Mouse (Mus musculus): ENCODE data around the gene Gpat3. TPM values are rescaled to one million over a fixed set of nuclear protein-coding genes. Genes with fewer than 3 reads are reported as not detected.

Gpat3 gene
- polyA plus RNA-seq, 1 experiment = not detected

DNA sequence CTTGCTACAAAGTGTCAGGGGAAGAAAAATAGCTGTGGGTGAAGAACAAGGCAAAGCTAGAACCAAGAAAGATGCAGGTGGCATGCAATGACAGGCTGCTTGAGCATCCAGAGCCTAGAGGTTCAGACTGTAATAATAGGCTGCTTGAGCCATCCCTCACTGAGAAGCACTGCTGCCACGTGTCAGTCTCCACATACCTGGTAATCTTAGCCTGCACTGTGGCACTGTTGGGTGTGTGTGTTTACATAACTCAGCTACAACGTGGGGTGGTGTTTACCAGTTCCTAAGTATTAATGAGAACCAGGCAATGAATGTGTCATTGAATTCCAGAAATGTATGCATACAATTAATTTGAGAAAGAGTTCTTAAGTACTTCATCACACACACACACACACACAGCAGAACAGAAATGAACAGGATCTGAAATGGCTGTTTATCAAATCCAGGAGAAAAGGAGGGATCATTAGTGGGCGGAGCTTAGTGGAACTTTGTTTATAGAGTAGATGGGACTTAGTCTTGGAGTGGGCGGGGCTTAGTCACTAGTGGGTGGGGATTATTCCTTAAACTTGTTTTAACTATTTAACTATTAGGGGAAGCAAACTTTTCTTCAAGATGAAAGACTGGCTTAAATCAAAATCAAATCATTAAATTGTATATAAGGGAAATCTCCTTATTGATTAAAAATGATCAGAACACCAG, 23.8 kb downstream of the Gpat3 start:
- H3K4me3 ChIP-seq (replicated peaks) = no peak overlapping the region

DNA sequence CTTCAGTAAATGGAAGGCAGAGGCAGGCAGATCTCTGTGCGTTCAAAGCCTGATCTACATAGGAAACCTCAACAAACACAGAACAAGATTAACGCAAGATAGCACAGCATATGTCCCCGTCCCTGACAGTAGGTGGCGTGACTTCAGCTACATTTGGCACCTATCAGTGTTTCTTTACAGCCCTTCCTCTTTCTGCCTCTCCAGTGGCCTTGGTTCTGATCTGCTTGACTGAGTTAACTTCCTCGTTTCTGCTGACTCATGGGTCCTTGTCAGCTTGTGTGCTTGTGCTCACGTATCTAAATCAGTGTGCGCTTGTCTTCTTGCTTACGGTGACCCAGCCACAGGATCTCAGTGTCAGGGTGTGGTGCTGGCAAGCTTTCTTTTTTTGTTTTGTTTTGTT, 26.5 kb downstream of the Gpat3 start:
- peaks cover 4% of the 10 kb centered on the region for H3K9me3 ChIP-seq (ENCODE audit: control insufficient read depth, low read length)
- H3K27me3 ChIP-seq (ENCODE audit: control insufficient read depth) = no peaks in the 10 kb centered on the region
- TF ChIP-seq TAL1 (IDR thresholded peaks at IDR 0.05; ENCODE audit: low read length) (no peak), GATA1 (IDR thresholded peaks at IDR 0.05; ENCODE audit: low read length) (no peak)
- H3K4me1 ChIP-seq (ENCODE audit: control insufficient read depth) = no peaks in the 10 kb centered on the region
- H3K36me3 ChIP-seq (ENCODE audit: control insufficient read depth) = no peaks in the 10 kb centered on the region
- no peak overlapping the region for H3K4me3 ChIP-seq (replicated peaks)

More for the DNA sequence above, 23.8 kb downstream of the Gpat3 start:
- TF ChIP-seq TAL1 (IDR thresholded peaks at IDR 0.05; ENCODE audit: low read length) (no peak), GATA1 (IDR thresholded peaks at IDR 0.05; ENCODE audit: low read length) (no peak)
- Histone ChIP-seq H3K4me1 (ENCODE audit: control insufficient read depth) (no peaks in the 10 kb centered on the region), H3K9me3 (ENCODE audit: control insufficient read depth, low read length) (peaks cover 4% of the 10 kb centered on the region), H3K27me3 (ENCODE audit: control insufficient read depth) (no peaks in the 10 kb centered on the region), H3K36me3 (ENCODE audit: control insufficient read depth) (no peaks in the 10 kb centered on the region)

DNA sequence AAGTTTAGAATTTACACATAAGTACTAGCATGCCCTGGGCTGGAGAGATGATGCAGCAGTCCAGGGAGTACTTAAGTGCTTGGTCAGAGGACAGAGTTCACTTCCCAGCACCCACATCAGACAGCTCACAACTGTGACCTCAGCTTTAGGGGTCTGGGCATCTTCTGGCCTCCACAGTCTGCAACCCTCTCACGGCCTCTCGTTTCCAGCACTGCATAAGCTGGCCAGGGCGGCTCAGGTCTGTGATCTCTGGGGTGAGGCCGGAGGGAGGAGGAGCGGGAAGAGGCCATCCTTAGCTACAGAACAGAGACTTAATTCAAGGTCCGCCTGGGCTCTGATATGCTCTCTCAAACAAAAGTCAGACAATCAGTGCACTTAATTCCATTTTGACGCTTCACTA, 29.2 kb downstream of the Gpat3 start:
- Histone ChIP-seq H3K9me3 (ENCODE audit: control insufficient read depth, low read length) (peaks cover 4% of the 10 kb centered on the region), H3K36me3 (ENCODE audit: control insufficient read depth) (no peaks in the 10 kb centered on the region), H3K4me1 (ENCODE audit: control insufficient read depth) (no peaks in the 10 kb centered on the region), H3K4me3 (replicated peaks) (no peak overlapping the region), H3K27me3 (ENCODE audit: control insufficient read depth) (no peaks in the 10 kb centered on the region)
- TF ChIP-seq GATA1 (IDR thresholded peaks at IDR 0.05; ENCODE audit: low read length) (no peak), TAL1 (IDR thresholded peaks at IDR 0.05; ENCODE audit: low read length) (no peak)

DNA sequence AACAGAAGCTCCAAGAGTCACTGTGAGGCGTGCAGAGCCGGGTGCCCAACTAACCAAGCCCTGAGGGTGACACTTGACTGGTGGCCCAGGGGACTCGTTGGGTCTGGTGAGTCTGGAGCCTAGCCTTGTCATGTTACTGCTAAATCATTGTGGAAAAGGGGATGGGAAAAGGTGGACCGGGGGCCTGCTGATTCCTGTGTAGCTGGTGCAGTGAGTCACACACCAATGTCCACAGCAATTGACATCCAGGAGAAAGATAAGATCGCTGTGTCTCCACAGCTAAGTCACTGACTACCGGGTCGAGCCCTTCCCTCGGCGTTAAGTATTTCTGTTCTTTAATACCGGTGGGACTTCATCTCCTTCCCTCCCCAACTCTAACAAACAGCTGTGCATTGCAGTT, 29.7 kb downstream of the Gpat3 start:
- H3K36me3 ChIP-seq (ENCODE audit: control insufficient read depth) = no peaks in the 10 kb centered on the region
- H3K9me3 ChIP-seq (ENCODE audit: control insufficient read depth, low read length) = peaks cover 2% of the 10 kb centered on the region
- H3K4me1 ChIP-seq (ENCODE audit: control insufficient read depth) = no peaks in the 10 kb centered on the region
- no peak for TF ChIP-seq TAL1 (IDR thresholded peaks at IDR 0.05; ENCODE audit: low read length)
- TF ChIP-seq GATA1 (IDR thresholded peaks at IDR 0.05; ENCODE audit: low read length) = no peak
- no peak overlapping the region for H3K4me3 ChIP-seq (replicated peaks)
- no peaks in the 10 kb centered on the region for H3K27me3 ChIP-seq (ENCODE audit: control insufficient read depth)

DNA sequence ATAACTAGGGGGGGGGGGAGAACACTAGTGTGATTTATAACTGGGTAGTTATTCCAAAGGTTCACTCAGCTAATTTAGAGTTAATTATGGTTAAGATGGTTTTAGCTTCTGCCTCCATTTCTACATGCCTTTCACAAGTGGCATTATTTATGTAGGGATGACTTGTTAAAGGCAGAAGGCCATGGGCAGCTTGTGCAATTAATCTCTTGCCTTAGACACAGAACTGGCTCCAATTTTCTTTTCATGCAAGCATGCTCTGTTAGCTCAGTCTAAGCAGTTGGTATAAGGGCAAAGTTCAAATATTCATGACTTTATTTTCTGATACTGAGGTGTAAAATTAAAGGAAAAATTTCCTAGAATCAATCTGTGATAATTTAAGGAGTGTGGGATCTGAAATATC, 31.5 kb downstream of the Gpat3 start:
- H3K27me3 ChIP-seq (ENCODE audit: control insufficient read depth) = no peaks in the 10 kb centered on the region
- no peaks in the 10 kb centered on the region for H3K36me3 ChIP-seq (ENCODE audit: control insufficient read depth)
- H3K4me1 ChIP-seq (ENCODE audit: control insufficient read depth) = no peaks in the 10 kb centered on the region
- H3K4me3 ChIP-seq (replicated peaks) = no peak overlapping the region
- H3K9me3 ChIP-seq (ENCODE audit: control insufficient read depth, low read length) = no peaks in the 10 kb centered on the region
- TF ChIP-seq TAL1 (IDR thresholded peaks at IDR 0.05; ENCODE audit: low read length) (no peak), GATA1 (IDR thresholded peaks at IDR 0.05; ENCODE audit: low read length) (no peak)

DNA sequence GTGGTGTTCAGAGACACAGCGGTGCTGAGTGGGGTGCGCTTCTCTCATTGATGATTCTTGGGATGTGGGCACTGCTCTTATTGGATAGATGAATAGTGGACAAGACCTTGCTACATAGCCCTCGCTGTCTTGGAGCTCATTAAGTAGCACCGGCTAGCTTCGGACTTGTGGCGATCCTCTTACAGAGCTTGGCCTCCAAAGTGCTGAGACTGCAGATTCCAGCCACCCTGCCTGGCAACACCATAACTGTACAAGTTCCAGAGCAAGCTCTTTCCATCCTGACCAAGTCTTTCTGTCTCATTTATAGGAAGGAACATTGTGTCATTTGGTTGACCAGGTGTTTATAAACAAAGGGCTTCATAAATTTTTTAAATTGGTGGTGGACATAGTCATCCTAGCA, 39.7 kb downstream of the Gpat3 start:
- TF ChIP-seq TAL1 (IDR thresholded peaks at IDR 0.05; ENCODE audit: low read length) (no peak), GATA1 (IDR thresholded peaks at IDR 0.05; ENCODE audit: low read length) (no peak)
- Histone ChIP-seq H3K27me3 (ENCODE audit: control insufficient read depth) (no peaks in the 10 kb centered on the region), H3K9me3 (ENCODE audit: control insufficient read depth, low read length) (no peaks in the 10 kb centered on the region)

DNA sequence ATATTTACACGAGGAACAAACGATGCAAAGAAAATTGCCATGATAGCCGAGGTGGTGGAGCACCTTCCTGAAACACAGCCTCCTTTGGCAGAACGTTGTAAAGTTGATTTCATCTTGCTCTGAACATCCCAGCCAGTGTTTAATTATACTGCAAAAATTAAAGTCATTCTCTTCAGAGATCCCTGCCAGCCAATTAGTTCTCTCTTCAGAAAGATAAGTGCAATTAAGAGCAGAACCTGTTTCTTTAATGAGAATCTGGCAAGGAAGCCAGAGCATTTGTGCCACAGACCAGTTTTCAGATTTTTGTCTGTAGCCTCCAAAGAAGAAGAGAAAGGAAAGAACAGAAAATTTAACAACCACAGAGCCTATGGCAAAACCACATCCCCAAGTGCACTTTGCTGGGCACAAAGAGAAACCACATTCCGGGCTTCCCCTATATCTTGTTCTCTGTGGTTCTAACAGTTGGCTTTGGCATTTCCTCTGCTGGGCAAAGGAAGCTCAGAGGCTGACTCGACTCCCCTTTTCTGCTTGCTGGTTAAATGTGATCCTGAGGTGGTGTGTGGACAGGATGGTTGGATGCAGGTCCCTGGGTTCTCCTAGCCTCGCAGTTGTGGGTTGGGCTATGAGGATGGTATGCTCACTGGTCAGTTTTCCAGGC, 40.9 kb downstream of the Gpat3 start:
- no peaks in the 10 kb centered on the region for H3K9me3 ChIP-seq (ENCODE audit: control insufficient read depth, low read length)
- no peak for TF ChIP-seq TAL1 (IDR thresholded peaks at IDR 0.05; ENCODE audit: low read length)
- no peak for TF ChIP-seq GATA1 (IDR thresholded peaks at IDR 0.05; ENCODE audit: low read length)
- no peak overlapping the region for H3K4me3 ChIP-seq (replicated peaks)
- H3K27me3 ChIP-seq (ENCODE audit: control insufficient read depth) = no peaks in the 10 kb centered on the region
- H3K36me3 ChIP-seq (ENCODE audit: control insufficient read depth) = no peaks in the 10 kb centered on the region
- no peaks in the 10 kb centered on the region for H3K4me1 ChIP-seq (ENCODE audit: control insufficient read depth)

More for the DNA sequence above, 39.7 kb downstream of the Gpat3 start:
- Histone ChIP-seq H3K4me3 (replicated peaks) (no peak overlapping the region), H3K36me3 (ENCODE audit: control insufficient read depth) (no peaks in the 10 kb centered on the region), H3K4me1 (ENCODE audit: control insufficient read depth) (no peaks in the 10 kb centered on the region)

DNA sequence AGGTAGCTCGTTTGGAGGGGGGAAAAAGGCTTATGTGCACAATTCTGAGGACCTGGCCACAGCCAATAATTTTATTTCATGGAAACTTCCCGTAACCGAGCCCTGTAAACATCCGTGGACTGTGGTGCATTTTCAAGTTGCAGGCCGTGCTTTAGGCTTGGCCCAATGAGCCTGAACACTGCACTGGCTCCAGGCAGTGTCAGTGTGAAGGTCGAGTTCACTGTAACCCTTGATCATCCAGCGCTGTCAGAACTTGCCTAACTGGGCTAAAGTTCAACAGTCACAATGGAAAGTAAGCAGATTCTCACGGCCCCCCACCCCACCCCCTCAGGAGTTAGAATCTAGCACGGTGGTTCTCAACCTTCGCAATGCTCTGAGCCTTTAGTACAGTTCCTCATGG, 50.7 kb downstream of the Gpat3 start:
- TF ChIP-seq TAL1 (IDR thresholded peaks at IDR 0.05; ENCODE audit: low read length) = no peak
- TF ChIP-seq GATA1 (IDR thresholded peaks at IDR 0.05; ENCODE audit: low read length) = no peak
- H3K36me3 ChIP-seq (ENCODE audit: control insufficient read depth) = no peaks in the 10 kb centered on the region

DNA sequence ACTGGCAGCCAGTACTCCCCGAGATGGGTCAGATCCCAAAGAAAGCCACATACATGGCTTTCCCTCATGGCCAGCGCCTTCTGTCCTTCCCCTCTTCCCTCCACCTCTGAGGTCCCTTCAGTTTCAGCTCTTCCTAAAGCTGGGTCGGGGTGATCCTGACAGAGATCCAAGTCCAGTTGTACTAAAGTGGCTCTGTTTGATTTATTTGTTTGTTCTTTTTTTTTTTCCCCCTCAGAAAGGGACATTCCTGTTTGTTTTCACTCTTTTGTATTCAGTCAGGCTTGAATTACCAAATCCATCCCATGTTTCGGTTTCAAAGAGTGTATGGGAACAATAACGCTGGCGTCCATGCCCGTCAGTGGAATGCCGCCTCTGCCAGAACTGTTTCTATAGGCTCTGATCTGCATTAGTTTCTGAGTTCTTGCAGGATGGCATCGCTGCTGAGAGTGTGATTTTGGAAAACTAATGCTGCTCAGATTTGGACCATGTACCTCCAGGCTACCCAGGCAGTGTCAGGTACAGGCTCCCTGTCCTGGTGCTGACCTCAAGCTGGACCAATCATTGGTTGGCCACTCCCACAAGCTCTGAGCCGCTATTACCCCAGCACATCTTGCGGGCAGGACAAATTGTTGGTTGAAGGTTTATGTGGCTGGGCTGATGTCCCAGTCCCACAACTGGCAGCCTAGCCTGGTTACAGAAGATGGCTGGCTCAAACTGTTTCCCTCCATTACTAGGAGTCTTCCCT, 54.4 kb downstream of the Gpat3 start:
- Histone ChIP-seq H3K4me3 (replicated peaks) (no peak overlapping the region), H3K27me3 (ENCODE audit: control insufficient read depth) (no peaks in the 10 kb centered on the region), H3K36me3 (ENCODE audit: control insufficient read depth) (no peaks in the 10 kb centered on the region), H3K9me3 (ENCODE audit: control insufficient read depth, low read length) (peaks cover 6% of the 10 kb centered on the region), H3K4me1 (ENCODE audit: control insufficient read depth) (no peaks in the 10 kb centered on the region)
- TF ChIP-seq TAL1 (IDR thresholded peaks at IDR 0.05; ENCODE audit: low read length) (no peak), GATA1 (IDR thresholded peaks at IDR 0.05; ENCODE audit: low read length) (no peak)

More for the DNA sequence above, 50.7 kb downstream of the Gpat3 start:
- Histone ChIP-seq H3K9me3 (ENCODE audit: control insufficient read depth, low read length) (no peaks in the 10 kb centered on the region), H3K4me3 (replicated peaks) (no peak overlapping the region), H3K27me3 (ENCODE audit: control insufficient read depth) (no peaks in the 10 kb centered on the region), H3K4me1 (ENCODE audit: control insufficient read depth) (no peaks in the 10 kb centered on the region)

Measured in erythroblast, embryonic 14.5 days (primary cell).